Mouse (Mus musculus) ZHBTc4 (cell line): Measurements from ENCODE around the gene Acp4.

ENCODE experiments used
- DNase-seq: peaks from one replicate; pipeline ENCODE4 v3.0.0-alpha.2; 2011; ENCODE audit warnings: low read depth, low spot score

The Acp4 gene

DNA sequence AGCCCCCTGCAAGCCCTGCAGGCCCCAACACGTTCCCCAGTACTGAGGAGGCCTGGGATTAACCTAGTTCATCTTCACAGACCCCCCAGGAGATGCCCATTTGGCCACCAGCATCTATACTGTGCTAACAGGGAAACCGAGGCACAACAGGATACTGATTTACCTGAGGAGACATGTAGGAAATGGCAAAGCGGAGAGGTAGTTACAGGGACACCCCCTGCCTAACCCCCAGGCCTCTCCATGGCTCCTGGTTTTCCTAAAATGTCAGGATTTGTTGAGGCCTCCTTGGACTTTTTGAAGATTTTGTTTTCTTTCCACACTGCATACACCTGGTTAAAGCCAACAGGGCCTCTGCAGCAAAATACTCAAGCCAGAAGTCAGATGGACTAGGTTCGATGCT lies at the start of gene Acp4:
Gene Acp4, minus strand, starts transcription at position 101 of the 400 bp plus-strand sequence.
- DNase-seq: no peak

GRCm38 (mm10) chr7:44306516-44307240 lies 49.5 kb upstream of the Acp4 start, which contains the start of gene Clec11a:
Gene Clec11a, minus strand, starts transcription at chr7:44306902.
- DNase-seq: no peak

DNA sequence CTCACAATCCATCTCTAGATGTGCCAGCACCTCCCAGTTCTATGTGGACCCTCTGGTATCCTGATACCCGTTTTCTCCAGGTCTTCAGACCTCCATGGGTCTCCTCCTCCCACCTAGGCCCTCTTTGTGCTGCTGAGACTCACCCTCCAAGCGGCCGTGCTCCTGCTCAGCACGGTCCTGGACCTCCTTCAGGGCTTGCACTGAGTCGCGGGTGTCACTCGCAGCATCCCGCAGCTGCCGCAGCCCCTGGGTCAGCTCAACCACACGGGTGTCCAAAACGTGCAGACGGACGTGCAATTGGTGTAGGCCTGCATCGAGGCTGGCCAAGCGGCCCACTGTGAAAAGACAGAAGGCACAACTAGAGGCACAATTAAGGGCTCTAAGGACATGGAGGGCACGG lies 48.5 kb upstream of the Acp4 start:
- no peak for DNase-seq

DNA sequence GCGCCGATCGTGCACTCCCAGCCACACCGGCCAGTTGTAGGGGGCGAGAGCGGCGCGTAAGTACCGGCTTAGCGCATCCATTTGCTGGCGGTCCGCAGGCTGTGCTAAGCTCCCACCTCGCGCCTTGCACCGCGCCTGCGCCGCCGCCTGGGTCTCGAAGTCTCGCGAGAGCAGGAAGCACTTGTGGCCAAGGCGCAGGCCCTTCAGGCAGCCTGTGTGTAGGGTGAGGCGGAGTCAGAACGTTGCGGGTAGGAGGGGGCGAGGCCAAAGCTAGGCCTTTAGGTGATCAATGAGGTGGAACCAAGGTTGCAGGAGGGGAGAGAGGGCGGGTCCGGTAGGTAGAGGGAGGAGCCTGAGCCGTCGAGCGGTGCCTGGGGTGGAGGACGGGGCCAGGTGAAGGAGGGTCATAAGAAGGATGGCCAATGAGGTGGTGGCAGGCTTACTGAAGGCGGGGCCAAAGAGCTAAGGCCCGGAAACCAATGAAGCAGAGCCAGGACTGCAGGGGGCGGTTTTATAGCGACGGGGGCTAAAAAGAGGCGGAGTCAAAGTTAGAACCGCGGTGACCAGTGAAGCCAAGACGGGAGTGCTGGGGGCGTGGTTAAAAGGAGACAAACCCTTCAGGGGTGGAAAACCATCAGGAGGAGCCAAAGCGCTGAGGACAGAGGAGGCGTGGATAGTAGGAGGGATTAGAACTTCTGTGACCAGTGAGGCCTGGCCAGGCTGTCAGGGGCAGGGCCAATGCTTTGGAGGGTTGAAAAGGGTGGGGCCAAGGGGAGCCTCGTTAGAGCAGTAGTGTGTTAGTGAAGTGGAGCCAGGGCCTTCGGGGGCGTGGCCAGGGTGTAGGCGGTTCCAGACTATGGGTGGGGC lies 47.8 kb upstream of the Acp4 start:
- peak; percentile 100 for DNase-seq

DNA sequence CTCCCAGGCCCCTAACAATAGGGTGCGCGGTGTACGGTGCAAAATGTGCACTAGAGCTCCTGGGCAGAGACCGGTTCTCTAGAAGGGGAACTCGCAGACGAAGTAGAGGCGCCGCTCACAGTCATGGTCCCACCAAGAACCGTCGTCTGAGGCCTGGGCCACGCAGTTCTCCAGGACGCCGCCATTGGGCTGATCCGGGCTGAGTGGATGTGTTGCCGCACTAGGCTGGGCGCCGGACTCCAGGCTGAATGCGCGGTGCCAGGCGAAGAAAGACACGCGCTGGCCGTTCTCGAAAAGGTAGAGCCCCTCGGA lies 47.2 kb upstream of the Acp4 start:
- no peak for DNase-seq

DNA sequence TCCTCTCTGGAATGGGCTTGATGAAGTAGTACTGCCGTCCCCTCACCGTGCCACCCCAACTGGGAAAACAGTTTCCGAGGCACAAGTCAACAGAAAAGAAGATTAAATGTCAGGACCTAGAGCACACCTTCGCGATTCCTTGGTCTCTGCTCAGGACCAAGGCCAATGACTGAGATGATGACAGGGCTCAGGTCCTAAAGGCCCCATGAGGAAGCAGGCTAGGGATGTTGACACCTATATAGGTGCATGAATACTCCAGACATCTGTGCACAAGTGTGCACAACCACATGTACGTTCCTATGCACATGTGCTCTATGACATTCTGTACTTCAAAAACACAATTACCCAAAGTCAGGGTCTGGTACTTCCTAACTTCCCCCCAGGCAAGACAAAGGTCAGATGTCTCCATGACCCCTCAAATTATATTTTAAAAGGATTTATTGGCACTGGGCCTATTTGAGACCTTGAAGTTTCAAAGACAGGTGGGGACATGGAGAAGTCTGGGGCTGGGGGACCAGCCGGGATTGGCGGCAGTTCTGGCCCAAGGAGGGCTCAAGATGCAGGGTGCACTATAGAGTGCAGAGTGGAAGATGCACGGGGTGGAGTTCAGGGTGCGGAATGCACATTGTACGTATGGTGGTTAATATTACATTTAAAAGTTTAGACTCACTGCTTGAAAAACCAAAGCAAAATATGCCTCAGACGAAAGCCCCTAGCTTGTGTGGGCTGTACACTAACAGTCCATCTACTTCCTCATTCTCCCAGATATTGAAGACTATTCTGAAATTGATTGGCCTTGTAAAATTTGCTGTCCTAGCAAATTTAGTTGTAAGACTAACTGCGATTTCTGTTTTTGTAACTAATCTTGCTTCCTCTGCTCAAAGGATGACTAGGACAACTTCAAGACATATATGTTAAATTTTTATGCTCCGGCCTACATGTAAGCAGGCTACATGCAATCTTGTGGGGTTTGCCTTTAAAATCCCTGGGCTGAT lies 46.5 kb upstream of the Acp4 start:
- no peak for DNase-seq

DNA sequence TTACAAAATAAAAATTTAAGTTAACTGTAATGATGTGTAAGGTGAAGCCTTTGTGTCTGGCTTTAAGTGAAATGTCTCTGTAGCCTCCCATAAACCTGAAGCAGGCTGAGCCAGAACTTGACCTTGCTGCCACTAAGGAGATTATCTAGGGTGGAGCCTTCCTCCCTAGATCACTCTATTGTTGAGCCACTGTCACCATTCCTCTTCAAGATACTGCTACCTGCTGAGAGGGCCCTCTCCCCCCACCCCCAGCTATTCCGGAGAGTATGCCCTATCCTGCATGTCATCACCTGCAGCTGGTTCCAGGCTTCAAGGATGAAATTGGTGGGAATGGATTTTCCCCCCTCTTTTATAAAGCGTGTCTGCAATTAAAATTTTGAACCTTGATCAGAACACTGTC lies 40.3 kb upstream of the Acp4 start:
- peak; percentile 81 for DNase-seq

DNA sequence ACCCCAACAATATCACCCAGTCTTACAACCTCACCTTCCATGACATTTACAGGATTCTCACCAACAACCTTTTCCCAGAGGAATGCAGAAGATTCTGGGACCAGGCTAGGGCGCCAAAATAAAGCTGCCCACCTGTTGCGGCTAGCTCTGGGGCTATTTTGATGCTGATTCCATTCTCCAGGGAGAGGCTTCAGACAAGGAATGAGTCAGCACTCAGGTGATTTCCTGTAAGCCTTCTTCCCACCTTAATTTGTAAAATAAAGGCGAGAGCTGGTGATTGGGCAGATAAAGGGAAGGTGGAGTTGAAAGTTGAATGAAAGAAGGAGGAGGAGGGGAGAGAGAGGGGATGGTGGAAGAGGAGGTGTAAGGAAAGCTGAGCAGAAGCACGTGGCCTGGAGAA lies 34.2 kb upstream of the Acp4 start:
- DNase-seq: peak; percentile 81

DNA sequence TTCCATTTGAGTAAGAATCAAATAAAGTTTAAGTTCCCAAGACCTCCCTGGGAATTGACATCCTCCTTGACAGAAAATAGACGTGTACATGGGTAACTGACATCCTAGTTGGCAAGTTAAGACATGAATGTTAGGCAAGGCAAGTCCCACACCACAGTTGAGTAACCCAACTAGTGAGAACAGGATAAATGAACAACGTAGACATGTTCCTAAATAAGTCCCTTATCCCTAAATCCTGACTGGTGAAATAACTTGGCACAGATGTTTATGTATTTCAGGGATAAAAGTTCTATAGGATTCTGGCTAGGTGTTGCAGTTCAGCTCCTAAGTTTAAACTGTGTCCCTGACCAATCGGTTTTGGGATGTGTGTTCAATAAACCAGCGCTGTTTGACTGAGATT lies 33.8 kb upstream of the Acp4 start:
- DNase-seq: no peak

GRCm38 (mm10) chr7:44287760-44288159 lies 30.6 kb upstream of the Acp4 start:
- DNase-seq: no peak

DNA sequence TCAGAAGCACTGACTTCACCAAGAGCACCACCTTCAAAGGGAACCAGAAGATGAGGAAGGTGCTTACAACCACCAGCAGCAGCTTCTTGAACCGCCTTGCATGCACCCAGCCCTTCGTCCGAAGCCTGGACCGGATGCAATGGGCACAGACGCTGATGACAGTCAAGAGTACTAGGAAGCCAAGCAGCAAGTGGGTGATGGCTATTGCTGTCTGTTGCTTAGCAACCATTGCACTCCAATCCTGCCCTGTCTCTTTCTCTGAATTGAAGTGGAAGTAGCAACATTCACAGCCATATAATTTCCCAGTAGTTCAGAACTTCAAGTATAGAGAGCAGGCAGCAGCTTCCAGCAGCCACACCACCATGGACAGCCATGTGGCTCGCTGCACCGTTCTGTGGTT lies 24.4 kb upstream of the Acp4 start:
- no peak for DNase-seq

GRCm38 (mm10) chr7:44280959-44281358 lies 23.8 kb upstream of the Acp4 start:
- DNase-seq: no peak

DNA sequence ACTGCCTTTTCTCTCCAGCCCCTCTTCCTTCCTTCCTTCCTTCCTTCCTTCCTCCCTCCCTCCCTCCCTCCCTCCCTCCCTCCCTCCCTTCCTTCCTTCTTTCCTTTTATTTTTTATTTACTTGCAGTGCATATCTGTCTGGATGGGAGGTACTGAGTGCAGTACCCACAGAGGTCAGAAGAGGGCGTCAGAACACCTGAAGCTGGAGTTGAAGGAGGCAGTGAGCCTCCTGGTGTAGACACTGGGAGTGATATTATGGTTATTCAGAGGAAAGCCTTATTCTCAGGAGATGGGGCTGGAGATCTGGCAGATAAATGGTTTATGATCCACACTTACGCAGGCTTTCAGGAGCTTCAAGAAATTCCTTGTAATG lies 20.1 kb upstream of the Acp4 start:
- DNase-seq: peak; percentile 88

DNA sequence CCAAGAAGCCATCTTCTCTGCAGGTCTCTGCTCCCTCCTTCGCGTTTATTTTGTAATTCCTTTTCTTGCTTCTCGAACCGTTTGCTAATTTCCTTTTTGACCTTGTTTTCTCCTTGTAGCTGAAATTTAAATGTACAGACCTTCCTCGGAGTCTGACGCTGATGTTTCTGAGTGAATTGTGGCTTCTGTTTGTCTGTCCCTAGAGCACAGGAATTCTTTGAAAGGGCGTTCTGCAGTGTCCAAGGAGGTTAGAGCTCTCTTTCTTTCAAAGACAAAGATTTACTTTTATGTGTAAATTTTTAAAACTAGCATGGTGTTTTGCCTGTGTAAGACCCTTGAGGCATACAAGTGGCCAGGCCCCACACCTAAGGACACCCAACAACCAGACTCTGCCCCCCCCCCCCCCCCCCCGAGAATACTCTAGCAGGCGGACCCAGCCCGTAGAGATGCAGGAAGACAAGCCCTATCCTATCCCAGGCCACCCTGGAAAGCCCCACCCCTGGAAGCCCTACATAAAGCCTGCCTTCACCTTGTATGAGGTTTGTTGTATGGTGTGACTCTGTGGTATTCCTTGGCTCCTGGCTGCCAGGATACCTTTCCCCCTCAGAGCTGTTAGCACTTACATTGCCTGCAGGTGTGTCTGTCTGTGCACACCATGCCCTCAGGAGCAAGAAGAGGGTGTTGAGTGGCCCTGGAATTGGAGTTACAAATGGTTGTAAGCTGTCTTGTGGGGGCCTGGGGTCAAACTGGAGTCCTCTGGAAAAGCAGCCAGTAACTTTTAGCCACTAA lies 19.5 kb upstream of the Acp4 start:
- DNase-seq: peak; percentile 95

DNA sequence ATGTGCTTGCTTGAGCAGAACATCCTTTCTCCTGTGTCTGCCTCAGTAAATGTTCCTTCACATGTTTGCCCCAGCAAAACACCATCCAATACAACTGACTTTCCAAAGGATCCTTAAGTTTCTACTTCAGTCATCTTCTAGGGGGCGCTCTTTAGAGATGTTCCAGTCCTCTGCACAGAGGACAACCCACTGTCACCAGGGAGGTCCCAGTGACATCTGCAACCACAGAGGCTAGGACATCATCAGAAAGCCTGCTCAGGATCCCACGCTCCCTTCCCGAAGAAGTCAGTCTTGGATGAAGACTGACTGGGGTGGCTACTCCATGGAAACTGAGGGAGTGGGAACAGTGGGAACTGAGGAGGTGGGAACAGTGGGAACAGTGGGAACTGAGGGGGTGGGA lies 18.4 kb upstream of the Acp4 start:
- peak; percentile 71 for DNase-seq

GRCm38 (mm10) chr7:44274096-44274495 lies 16.9 kb upstream of the Acp4 start:
- peak; percentile 52 for DNase-seq

DNA sequence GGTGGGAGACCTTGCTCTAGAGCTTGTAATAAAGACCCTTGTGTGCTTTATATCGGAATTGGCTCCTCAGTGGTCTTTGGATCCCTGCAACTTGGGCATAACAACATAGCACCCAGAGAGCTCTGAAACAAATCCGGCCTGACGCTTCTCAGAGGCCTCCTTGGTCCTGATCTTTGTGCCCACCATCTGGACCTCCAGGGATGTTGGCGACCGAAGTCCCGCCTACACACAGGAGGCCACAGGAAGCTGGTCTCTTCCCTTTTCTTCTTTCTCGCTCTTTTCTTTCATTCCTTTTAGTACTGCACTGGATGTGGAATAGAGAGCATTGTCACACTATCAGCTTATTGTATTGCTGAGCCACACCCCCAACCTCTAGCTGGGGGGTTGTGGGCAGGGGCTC lies 16.3 kb upstream of the Acp4 start:
- DNase-seq: no peak

GRCm38 (mm10) chr7:44272546-44272945 lies 15.4 kb upstream of the Acp4 start:
- DNase-seq: no peak

DNA sequence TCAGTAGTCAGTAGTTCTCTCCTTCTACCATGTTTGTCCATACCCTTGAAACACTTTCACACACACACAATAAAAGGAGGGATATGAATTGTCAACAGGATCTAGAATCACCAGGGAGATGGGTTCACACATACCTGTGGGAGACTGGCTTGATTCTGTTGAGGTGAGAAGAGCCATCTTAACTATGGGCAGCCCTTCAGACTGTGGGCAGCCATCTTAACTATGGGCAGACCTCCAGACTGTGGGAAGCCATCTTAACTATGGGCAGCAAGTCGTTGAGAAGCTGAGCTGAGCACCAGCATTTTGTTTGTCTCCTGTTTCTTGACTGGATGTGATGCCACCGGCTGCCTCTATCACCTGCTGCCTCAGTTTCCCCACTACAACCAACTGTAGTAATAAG lies 14.1 kb upstream of the Acp4 start:
- DNase-seq: peak; percentile 78

GRCm38 (mm10) chr7:44269397-44269796 lies 12.2 kb upstream of the Acp4 start:
- DNase-seq: no peak

GRCm38 (mm10) chr7:44268117-44268516 lies 10.9 kb upstream of the Acp4 start:
- no peak for DNase-seq
